Mouse (Mus musculus) inflammation-experienced regulatory T-cells, adult 6 months (primary cell): ENCODE measurements around the gene Rtn1. TPM values are rescaled to one million over a fixed set of nuclear protein-coding genes. Genes with fewer than 3 reads are reported as not detected.

ENCODE experiments used
- ATAC-seq: one replicate; pipeline ENCODE4 v1.8.0; 2017
- polyA plus RNA-seq, 3 experiments: library from polyadenylated mRNA; unstranded; fragments of 100-300 nt; shearing (Covaris generic); gene quantifications; one replicate each; pipeline ENCODE4 v1.2.1; 2017

Gene Rtn1
- polyA plus RNA-seq, 3 experiments from 2014 or later = 0.18 TPM; not detected in 2

DNA sequence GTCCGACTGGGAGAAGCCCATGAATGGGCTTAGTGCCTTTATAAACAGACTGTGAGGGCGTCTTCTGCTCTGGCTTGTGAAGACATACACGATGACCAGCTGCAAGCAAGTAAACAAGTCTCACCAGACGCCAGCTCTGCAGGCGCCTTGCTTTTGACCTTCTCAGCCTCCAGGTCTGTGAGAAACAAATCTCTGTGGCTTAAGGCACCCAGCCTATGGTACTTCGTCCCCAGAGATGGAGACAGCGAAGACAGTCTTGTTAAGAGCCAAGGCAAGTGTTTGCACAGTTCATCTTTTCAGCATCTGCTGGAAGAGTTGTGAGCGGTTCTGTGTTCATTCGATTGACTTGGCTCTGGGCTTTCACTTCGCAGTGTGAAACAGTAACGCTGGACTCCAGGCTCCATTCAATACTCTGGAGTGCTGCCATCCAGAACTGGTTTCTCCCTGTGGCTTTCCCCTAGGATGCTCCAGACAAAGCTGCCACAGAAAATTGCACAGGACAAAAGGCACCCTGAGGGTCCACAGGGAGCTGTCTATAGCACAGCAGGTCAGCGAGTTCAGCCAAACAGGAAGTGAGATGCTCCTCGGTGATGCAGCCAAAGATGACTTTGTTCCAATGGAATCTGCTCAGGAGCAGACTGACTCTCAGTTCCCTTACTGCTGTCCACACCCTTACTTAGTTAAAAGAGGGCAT, 135.0 kb downstream of the Rtn1 start:
- ATAC-seq = no peak

DNA sequence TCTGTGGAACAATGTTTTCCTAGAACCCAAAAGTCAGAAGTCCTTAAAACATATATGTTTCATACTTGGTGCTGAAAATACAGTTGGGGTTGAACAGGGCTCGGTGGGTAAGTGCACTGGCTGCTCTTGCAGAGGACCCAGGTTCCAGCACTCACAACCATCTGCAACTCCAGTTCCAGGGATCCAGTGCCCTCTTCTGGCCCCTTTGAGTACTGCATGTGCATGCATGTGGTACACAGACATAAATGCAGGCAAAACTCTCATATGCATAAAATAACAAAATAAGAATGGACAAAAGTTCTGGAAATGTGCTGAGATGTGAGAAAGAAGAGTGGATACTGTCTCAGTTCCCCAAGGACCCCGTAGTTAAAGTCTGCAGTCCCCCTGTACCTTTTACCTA, 141.2 kb downstream of the Rtn1 start:
- ATAC-seq = no peak

DNA sequence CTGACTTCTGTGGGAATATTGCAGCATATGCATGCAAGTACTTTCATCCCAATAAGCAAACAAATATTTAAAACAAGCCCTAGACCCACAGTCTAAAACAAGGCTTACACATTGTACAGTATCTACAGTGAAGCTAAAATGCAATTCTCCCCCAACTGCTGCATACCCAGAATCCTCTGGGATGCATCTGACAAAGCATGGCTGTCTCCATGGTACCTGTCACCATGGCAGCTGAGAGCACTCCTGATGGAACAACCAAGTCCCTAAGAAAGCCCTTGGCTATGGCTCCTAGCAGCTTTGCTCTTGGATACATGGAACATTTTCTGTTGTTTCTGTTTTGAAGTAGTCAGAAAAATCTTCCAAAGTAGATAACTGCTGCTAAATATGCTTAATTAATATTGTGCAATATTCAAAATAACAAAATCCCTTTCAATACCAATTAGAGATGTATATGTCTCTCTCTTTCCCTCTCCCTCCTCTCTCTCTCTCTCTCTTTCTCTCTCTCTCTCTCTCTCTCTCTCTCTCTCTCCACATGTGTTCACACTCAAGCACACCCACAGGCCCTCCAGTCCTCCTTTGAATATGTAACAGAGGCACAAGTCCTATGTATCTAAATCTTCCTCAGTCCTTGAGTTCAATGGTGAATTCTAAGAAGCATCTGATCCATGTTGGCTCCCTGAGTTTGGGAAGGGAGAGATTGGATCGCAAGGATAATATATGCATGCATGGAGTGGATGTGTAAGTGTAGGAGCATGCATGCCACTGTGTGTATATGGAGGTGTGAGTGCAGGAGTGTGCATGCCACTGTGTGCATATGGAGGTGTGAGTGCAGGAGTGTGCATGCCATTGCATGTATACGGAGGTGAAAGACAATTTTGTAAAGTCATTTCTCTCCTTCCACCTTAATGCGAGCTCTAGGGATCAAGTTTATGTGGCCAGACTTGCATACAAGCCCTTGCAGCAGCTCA, 143.3 kb downstream of the Rtn1 start:
- no peak for ATAC-seq

DNA sequence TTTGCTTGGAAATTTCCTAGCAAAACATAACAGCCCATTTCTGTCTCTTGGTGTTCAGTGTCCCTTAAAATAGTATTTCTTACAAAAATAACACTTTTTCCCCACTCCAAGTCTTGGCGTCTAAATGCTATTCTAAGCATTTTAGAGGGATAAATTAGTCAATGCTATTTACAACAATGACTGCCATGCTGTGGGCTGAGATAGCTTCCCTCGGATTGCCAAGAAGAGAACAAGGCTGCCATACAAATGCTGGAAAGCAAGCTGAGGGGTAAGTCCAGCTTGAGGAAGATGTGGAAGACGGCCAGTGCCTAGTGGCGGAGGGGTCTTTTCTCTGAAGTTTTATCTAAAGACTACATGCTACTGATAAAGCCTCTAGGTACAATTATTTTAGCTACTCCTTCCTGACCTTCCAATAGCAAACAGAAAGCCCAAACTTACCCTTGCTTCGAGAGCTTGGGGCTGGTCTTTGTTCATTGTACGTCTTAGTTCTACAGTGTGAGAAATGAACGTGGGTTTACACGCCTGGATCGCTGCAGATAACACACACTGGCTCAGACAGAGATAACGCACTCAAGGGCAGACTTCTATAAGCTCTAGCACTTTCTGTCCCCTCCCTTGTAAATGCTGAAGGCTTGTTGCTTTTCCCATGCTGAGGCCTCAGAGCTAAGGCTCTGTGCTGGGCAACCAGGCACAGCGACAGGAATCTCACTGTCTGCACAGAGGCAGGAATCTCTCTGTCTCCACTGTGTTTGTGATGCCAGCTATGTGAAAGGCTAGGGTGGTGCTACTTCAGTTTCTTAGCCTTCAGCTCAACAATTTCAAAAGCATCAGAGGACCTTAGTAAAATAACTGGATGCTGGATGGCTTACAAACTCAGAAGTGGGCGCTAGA, 145.4 kb downstream of the Rtn1 start:
- ATAC-seq = no peak

DNA sequence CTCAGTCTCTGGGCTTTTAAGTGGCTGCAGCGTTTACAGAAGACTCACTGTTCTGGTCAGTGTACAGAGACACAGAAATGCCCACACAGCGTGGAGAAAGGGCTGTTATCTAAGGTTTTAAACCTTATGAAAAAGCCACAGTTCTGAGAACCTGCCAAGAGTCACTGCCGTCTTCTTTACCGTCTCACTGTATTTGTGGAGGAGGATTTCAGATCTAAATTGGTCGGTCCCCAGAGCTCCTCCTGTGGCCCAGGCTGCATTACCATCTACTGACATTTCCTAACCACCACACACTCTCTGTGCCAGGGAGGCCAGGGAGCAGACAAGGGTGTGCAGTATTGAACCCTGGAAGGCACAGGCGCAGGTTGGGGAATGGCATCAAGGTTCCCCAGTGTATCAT, 151.9 kb downstream of the Rtn1 start:
- no peak for ATAC-seq

DNA sequence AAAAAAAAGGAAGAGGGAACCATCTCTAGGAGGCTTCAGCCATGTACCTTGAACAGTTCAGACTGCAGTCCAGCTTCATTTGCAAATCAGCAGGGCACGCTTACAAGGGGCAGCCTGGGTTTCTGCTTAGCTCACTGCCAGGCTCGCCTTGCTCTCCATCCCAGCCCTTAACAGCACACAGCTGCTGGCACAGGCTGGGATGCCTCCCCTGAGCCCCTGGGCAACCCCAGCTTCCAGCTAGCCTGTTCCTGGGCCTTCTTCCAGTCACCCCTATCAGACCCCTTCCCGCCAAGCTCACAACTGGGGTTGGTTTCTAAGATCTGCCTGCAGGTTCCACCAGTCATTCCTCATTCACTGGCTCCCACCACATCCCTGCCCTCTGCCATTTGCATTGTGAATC, 155.8 kb downstream of the Rtn1 start:
- no peak for ATAC-seq

DNA sequence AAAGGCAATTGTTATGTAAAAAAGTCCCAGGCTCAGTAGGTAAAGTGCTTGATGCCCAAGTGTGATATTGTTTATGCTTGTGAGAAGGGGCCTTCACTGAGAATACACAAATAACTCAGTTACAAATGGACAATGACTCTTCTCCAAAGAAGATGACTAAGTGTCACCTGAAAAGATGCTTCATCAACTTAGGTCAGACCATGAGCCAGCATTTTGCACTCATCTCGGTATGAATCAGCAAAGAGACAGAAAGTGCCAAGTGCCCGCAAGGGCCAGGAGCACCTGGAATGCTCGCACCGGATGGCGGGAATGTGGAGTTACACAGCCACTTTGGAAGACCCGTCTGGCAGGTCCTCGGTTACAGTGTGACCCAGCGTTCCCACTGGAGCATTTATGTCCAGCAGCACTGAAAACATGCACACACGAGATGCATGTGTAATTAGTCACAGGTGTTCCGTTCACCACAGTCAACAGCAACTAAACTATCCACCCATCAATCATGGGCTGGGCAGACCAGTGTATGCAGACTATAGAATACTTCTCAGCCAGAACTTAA, 156.9 kb downstream of the Rtn1 start:
- ATAC-seq = no peak

DNA sequence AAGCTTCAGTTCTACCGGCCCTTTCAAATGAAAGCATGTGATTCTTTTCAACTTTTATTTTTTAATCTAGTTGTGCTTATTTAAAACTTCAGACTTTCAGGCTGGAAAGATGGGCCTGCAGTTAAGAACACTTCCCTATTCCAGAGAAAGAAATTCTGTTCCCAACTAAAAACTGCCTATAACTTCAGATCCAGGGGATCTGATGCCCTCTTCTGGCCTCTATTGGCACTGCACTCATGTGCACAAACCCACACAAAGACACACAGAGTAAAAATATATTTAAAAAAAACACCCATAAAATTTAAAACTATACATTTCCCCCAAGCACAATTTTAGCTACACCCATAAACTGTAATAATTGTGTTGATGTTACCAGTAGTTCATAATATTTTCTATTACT, 163.9 kb downstream of the Rtn1 start:
- ATAC-seq = no peak

DNA sequence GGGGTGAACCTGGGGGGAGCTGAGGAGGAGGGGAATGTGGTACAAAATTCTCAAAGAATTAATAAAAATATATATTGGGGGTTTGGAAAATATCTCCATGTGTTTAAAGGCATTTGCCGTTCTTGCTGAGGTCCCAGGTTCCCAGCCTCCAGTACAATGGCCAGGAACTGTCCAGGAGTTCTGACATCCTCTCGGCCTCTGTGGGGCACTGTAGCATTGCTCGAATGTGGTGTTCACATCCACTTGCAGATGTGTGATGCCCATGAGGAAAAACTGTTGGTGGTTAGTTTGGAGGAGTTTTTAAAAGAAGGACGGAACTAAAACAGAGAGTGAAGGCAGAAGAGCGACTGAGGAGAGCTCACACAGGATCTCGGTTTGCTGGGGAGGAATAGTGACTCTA, 166.0 kb downstream of the Rtn1 start:
- no peak for ATAC-seq

DNA sequence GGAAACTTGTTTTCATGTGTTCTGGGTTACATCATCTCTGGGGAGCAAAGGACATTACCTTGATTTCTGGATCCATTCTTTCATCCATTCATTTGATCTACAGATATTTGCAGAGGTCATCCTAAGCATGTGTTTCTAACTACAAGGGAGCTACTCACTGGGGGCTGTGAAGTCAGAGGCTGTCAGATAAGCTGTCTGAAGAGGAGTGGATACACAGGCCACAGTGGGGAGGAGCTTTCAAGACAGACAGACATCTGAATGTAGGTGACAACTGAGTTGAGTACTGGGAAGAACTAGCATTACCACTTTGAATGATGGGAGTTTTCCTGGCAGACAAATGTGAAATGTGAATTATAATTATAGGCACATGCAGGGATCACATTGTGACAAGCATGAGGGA, 168.3 kb downstream of the Rtn1 start:
- no peak for ATAC-seq

DNA sequence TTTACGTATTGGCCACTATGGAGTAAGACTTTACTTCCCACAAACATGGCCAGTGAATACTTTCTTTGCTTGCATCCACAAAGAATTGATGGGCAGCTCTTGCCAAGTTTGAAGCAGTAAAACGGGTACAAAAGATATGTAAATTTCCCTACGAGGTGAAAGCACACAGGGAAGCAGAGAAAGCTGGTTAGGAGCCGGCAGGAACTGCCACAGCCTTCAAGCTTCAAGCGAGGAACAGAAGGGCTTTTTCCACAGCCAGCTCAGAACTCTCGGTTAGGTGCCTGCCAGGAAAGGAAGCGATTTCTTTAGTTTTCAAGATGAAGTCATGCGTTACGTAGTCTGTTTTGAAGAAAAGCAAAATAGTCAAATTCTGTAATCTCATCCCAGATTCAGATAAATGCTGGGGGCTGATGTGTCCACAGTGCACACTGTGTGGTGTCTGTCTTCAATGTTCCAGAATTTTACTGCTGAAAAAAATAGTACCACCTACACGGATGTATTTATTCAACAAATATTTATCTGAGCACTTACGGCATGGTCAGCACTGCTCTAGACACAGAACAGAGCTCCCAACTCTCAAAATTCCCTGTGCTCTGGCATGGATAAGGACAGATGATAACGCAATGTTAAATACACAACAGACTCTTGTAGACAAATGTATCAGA, 169.5 kb downstream of the Rtn1 start:
- no peak for ATAC-seq

DNA sequence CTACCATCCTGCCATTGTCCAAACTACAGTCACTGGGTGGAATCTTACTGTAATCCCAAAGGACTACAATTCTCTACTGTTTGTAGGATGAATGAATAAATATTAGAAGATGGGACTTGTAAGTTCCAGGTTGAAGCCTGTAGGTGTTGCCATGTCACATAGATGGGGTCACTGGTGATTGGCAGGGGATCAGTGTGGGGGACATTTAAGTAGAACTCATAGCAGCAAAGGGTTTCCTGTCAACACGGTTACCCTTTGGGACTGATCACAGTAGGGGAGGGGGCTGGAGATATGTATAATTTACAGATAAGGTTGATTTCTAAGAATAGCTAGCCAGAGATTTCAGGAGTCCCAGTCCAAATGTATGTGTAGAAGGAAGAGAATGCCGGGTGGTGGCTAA, 171.6 kb downstream of the Rtn1 start:
- ATAC-seq = no peak

DNA sequence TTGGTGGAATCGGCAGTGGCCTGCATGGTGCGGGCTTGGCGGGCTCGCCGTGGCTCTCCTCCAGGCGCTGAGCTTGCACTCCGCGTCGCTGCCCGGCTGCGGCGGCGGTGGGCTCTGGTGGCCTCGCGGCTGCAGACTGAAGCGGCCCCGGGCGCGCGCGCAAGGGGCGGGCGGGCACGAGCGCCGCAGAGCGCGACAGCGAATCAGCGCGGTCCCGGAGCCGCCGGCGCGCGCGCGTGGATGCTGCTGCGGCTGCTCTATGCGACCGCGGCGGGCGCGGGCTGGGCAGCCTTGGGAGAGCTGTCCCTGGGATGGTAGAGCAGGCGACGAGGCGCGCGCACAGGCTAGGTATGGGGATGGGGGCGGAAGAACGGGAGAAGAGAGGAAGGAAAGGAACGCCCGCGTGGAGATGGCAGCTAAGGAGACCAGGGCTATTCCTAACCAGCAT, 172.3 kb downstream of the Rtn1 start:
- ATAC-seq = no peak

DNA sequence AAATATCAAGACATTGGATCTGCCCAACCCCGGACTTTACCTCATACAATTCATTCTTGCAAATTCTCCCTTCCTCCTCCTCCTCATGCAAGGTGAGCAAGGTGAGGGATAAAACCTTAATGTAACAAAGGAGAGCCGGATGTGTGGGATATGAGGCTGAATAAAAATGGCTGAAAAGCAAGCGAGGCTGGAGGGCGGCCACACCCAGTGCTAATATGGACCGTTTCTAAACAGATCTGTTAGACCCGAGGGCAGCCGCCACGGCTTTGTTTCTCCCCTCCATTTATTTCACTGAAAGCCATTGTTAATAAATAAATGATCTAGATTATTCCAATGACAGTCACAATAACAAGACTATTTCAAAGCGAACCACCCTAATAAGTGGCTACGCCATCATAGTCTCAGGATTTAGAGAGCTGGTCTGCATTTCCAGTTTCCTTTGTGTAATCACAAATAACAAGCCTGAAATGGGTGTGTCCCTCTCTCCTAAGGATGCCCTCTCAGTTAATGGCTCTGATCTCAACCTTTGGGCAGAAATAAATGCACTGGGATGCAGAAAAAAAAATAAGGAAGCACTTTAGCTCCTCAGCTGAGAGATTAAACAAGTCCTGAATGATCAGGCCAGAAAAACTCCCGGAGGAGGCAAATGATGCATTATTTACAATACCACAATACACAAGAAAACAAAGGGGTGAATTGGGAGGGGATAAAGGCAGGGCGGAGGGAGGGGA, 173.1 kb downstream of the Rtn1 start:
- ATAC-seq = no peak

DNA sequence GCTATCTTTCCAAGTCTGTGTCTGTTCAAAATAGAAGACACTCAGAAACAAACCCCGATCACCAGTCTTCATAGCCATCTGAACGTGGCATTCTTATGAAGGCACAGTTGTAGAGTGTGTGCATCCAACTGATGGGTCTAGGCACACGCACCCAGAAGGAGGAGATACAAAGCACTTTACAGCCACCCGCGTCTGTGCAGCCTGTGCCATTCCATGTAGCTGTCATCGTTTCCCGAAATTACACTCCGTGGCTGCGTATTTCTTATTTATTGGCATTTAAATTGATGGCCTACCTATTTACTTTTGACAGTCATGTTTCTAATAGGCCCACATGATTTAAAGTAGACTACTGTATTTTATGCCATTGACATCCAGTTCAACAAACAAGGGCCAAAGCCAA, 173.9 kb downstream of the Rtn1 start:
- ATAC-seq = no peak

DNA sequence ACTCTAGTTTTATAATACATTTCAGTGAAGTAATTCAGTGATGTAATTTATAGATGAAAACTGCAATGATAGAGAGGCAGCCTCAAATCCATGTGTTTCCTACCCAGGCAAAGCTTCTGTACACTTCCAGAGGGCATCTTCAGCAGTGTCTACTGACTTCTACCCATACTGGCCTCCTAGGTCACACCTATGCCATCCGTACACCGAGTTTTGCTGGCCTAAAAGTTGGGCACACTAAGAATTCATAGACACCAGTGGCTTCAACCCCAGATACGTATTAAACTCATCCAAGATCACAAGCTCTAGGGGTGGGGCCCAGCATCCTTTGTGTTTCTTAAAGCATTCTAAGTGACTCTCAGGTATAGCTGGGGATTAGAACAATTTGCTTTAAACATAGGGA, 174.7 kb downstream of the Rtn1 start:
- ATAC-seq = no peak

DNA sequence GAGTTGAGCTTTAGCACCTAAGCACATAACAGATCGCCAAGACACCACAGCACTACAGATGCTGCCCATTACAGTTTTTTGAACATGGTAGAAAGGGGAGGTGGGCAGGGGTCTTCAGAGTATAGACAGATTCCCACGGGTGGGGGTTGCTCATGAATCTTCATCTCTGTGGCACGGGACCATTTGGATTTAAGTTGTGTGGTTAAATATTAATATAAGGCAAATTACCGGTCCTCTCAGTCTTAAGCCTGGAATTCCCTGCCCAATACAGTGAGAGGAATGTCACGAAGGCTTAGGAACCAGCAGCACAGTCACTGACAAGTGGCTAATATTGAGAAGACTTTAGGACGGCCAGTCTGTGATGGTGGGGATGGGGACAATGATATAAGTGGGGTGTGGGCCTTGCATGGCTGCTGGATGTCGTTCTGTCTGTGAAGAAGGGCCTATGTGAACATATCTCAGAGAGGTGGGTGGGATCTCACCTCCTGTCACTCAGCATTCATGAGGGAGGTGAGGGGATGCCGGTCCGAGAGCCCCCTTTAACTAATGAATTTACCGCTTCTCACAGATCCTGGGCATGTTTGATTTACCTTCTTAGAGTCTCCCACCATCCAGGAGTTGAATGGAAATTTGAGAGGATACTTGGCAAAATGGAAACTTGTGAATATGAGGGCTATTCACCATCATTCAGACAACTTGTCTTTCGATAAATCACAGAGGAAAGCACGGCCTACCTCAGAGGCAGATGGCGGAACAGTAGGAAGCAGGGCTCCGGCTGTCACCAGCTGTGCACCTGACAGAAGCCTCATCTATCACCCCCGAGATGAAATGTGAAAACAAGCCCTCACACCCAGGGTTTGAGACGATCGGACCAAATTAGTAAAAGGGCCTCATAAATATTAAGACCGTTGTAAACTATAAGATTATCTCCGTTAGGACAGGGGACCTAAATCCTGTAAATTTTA, 175.7 kb downstream of the Rtn1 start:
- no peak for ATAC-seq

DNA sequence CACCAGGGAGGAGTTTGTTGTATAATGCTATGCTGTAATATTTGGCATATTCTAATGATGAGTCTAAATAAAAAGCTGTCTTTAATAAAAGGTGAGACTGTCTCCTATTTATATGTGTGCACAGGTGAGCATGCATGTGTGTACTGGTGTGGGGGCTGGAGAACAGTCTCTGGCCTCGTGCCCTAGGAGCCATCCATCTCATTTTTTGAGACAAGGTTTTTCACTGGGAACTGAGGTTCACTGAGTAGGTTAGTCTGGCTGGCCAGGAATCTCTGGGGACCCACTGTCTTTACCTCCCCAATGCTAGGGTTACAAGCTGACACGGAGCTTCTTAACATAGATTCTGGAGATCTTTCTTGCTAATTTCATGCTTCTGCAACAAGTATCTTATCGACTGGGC, 176.7 kb downstream of the Rtn1 start:
- ATAC-seq = no peak

DNA sequence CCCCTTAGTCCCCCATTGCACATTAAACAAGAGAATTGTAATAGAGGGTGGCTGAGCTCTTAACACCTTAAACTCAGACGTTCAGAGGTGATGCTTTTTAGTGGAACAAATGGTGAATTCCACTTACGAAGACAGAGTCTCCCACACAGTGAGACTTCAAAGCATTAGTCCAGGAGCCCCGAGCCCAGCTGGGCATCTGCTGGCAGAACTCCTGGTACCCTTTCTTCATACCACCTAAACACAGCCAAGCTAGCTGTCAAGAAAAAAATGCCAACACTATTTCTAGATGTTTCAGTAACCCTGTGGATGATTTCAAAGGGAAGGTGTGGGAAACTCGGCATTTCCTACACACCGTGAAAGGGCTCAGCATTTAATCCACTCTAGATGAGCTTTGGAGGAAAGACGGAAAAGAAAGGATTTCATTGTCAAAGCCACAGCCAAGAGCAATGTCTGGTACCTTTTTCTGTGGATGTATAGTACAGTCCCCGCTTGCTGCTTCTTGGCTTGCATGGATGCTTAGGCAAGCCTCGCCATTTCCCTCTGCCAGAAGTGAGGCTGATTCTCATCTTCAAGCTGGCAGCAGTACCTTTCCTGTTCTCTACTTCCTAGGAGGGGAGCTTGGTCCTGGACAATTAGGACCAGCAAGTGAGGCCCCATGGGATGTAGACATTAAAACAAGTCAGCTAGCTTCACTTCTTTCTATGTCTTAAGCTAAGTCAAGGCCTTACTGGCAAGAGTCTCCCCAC, 179.2 kb downstream of the Rtn1 start:
- ATAC-seq = no peak
